Mouse (Mus musculus): Measurements from ENCODE around the gene Ywhah.
"Not testable (repeated sequence)": the region's sequence is repeated elsewhere in the genome, so short reads cannot be mapped to it uniquely, and the experiment has no call there.

Gene Ywhah

GRCm38 (mm10) chr5:33032036-33032773 lies 13.6 kb downstream of the Ywhah start:
- ChIA-PET CTCF (interaction anchor here in 3 of 4 experiments (1.0 to 3.8 kb wide), 8 partner anchors 8 to 247 kb away, joined by 3 to 43 read pairs (median 6); no protein-coding TSS in a partner anchor), POLR2A (interaction anchor here in 2 of 4 experiments (1.3 to 7.6 kb wide), 6 partner anchors 10 to 271 kb away, joined by 3 to 84 read pairs (median 10); partner anchors contain the start of gene Ywhah (in 1 of the 2))

DNA sequence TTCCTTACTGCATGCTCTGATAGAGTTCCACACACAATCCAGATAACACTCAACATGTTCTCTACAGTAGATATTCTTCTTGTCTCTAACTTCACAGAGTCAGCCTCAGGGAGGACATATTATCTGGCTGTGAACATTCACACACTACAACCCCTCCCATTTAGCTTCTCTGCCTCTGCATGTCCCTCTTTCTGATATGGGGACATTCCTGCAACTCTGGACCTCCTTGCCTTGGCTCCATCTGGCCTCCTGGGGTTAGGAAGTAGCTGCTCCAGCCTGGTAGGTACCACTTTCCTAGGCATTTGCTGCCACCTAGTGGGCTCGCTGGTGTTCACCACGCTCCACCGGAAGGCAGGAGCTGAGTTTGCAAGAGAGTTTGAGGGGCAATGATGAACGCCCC lies 14.5 kb downstream of the Ywhah start:
- CTCF ChIA-PET: interaction anchor here (0.5 to 4.2 kb wide), 87 partner anchors 9 to 828 kb away, joined by 3 to 57 read pairs (median 4); partner anchors contain the start of genes Ywhah (in 2 of the 4) and Uvssa (in 1 of the 4)

DNA sequence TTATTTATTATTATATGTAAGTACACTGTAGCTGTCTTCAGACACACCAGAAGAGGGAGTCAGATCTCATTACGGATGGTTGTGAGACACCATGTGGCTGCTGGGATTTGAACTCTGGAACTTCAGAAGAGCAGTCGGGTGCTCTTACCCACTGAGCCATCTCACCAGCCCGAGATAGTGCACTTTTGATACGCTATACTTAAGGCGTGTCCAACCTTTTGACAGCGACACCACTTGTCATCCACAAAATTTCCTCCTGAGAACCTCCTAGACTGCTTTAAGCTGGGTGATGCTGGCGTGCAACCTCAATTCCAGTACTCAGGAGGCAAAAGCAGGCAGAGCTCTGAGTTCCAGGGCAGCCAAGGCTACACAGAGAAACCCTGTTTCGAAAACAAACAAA lies 15.0 kb downstream of the Ywhah start:
- ChIA-PET POLR2A (interaction anchor here (0.5 to 7.6 kb wide), 44 partner anchors 10 to 1100 kb away, joined by 3 to 84 read pairs (median 4); partner anchors contain the start of genes Ywhah (in 2 of the 4), Ctbp1 (in 1 of the 4), Prr14l (in 1 of the 4) and Slbp (in 1 of the 4)), CTCF (interaction anchor here (0.5 to 4.2 kb wide), 101 partner anchors 9 to 829 kb away, joined by 3 to 57 read pairs (median 4); partner anchors contain the start of genes Ywhah (in 2 of the 4), Spon2 (in 1 of the 4) and Uvssa (in 1 of the 4))

More for the DNA sequence above, 14.5 kb downstream of the Ywhah start:
- POLR2A ChIA-PET: interaction anchor here (0.6 to 7.6 kb wide), 35 partner anchors 10 to 1101 kb away, joined by 3 to 84 read pairs (median 5); partner anchors contain the start of genes Ywhah (in 2 of the 4), Prr14l (in 1 of the 4), Slbp (in 1 of the 4) and Yes1 (in 1 of the 4)

DNA sequence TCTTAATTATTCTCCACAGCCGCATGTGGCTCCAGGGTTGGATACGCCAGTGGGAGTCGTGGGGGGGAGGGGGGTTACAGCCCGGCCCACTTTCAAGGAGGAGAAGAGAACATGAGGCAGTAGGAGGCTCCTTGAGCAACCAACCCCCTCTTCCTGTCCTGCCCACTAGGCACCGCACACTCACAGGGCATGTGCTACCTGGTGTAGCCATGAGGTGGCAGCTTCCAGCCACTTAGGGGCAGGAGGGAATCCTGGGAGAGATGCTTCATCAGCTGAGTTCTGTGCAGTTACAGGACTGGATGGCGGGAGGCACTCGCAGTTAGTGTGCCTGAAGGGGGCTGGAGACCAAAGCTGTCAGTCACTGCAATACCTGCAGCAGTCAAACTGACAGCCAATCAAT lies 15.5 kb downstream of the Ywhah start:
- POLR2A ChIA-PET: interaction anchor here (0.5 to 7.6 kb wide), 41 partner anchors 10 to 795 kb away, joined by 3 to 84 read pairs (median 5); partner anchors contain the start of genes Ywhah (in 3 of the 4), Ctbp1 (in 1 of the 4), Prr14l (in 1 of the 4) and Slbp (in 1 of the 4)
- CTCF ChIA-PET: interaction anchor here (0.5 to 4.2 kb wide), 79 partner anchors 9 to 829 kb away, joined by 3 to 57 read pairs (median 4); partner anchors contain the start of genes Ywhah (in 2 of the 4), Spon2 (in 1 of the 4) and Uvssa (in 1 of the 4)

DNA sequence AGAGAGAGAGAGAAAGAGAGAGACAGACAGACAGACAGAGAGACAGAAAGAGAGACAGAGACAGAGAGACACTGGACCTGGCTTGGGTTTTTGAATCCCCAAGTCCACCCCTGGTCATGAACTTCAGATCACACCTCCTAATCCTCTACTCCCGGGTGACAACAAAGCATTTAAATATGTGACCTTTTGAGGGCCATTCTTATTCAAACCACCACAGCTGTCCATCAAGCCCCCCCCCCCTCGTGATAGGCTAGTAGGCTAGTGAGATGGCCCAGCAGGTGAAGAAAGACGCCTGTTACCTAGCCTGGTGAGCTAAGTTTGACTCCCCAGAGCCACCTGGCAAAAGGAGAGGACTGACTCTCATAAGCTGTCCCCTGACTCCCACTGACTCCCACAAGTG lies 16.3 kb downstream of the Ywhah start:
- ChIA-PET POLR2A (interaction anchor here in 3 of 4 experiments (0.5 to 7.6 kb wide), 23 partner anchors 9 to 1142 kb away, joined by 3 to 84 read pairs (median 3); partner anchors contain the start of genes Ywhah (in 3 of the 3), Ctbp1 (in 1 of the 3) and Spon2 (in 1 of the 3)), CTCF (interaction anchor here (0.6 to 4.2 kb wide), 26 partner anchors 8 to 646 kb away, joined by 3 to 57 read pairs (median 6); partner anchors contain the start of genes Pisd (in 1 of the 4) and Spon2 (in 1 of the 4))

DNA sequence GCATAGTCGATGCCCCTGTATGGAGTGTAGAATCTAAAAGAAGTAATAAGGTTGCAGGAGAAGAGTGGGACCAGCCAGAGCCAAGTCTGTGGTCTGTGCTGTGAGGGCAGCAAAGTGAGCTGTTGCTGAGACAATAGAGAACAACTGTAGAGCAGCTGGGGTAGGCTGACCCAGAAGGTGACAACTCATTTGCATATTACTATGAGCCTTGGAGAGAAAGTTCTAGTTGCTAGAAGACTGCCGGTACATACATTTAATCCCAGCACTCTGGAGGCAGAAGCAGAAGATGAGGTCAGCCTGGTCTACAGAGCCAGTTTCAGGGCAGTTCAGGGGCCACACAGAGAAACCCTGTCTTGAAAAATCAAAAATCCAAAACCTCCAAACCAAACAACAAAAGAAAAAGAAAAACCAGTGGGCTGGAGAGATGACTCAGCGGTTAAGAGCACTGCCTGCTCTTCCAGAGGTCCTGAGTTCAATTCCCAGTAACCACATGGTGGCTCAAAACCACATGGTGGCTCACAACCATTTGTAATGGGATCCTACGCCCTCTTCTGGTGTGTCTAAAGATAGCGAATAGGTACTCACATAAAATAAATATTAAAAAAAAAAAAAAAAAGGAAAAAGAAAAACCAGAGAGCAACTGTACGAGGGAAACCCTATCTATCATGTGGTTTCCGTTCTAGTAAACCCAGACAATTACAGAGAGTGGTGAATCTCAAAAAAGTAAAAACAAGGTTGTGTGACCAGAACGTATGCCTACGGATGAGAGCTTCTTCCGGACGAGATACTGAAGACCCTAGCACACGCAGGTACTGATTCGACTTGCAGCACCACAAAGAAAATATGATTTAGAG lies 20.3 kb downstream of the Ywhah start:
- CTCF ChIA-PET: interaction anchor here in 2 of 4 experiments (0.7 to 3.5 kb wide), 3 partner anchors 29 to 1134 kb away, joined by 4 to 23 read pairs (median 4); no protein-coding TSS in a partner anchor
- POLR2A ChIA-PET: interaction anchor here in 2 of 4 experiments (0.7 to 1.0 kb wide), 2 partner anchors 15 to 42 kb away, joined by 3 to 4 read pairs; no protein-coding TSS in a partner anchor

- ChIA-PET CTCF (interaction anchor here in 1 of 4 experiments (0.9 kb wide), 1 partner anchor 29 kb away, joined by 4 read pairs; no protein-coding TSS in a partner anchor), POLR2A (interaction anchor here in 2 of 4 experiments (0.7 to 1.0 kb wide), 2 partner anchors 16 to 42 kb away, joined by 3 to 4 read pairs; no protein-coding TSS in a partner anchor)
These were observed 20.9 kb downstream of the Ywhah start for GRCm38 (mm10) chr5:33039510-33039911.

GRCm38 (mm10) chr5:33040735-33041134 lies 22.1 kb downstream of the Ywhah start:
- POLR2A ChIA-PET: interaction anchor here in 1 of 4 experiments (0.6 kb wide), 1 partner anchor 241 kb away, joined by 3 read pairs; no protein-coding TSS in a partner anchor
- CTCF ChIA-PET: not testable (repeated sequence)

DNA sequence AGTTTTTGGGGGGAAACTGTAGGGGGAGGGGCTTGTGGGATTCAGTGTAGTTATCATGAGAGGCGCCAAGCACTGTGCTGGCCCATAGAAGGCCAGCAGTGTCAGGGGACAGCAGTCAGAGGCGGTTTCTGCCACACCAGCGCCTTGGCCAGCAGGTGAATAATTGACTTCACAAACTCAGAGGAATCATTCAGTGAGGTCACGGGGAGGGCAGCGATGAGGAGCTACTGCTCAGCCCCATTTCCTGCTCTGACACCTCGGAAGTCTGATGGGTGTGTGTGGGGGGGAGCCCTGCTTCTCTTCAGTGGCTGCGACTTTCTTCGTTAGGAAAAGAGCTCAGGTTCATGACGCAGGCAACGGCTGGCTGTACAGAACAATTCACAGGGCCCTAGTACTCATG lies 24.8 kb downstream of the Ywhah start:
- ChIA-PET CTCF (interaction anchor here in 3 of 4 experiments (0.6 to 4.5 kb wide), 11 partner anchors 9 to 102 kb away, joined by 3 to 40 read pairs (median 6); partner anchors contain the start of gene Ywhah (in 1 of the 3)), POLR2A (interaction anchor here in 3 of 4 experiments (0.5 to 4.1 kb wide), 10 partner anchors 9 to 232 kb away, joined by 3 to 19 read pairs (median 6); partner anchors contain the start of gene Ywhah (in 1 of the 3))

- ChIA-PET CTCF (interaction anchor here (0.6 to 4.5 kb wide), 19 partner anchors 9 to 305 kb away, joined by 3 to 40 read pairs (median 4); partner anchors contain the start of gene Ywhah (in 1 of the 4)), POLR2A (interaction anchor here in 3 of 4 experiments (0.6 to 4.1 kb wide), 10 partner anchors 10 to 224 kb away, joined by 3 to 19 read pairs (median 6); partner anchors contain the start of gene Ywhah (in 2 of the 3))
These were observed 26.2 kb downstream of the Ywhah start for GRCm38 (mm10) chr5:33044636-33045315.

- POLR2A ChIA-PET: interaction anchor here in 3 of 4 experiments (0.8 to 4.1 kb wide), 7 partner anchors 11 to 97 kb away, joined by 3 to 19 read pairs (median 5); partner anchors contain the start of gene Ywhah (in 1 of the 3)
These were observed 26.7 kb downstream of the Ywhah start for GRCm38 (mm10) chr5:33045316-33045705.

DNA sequence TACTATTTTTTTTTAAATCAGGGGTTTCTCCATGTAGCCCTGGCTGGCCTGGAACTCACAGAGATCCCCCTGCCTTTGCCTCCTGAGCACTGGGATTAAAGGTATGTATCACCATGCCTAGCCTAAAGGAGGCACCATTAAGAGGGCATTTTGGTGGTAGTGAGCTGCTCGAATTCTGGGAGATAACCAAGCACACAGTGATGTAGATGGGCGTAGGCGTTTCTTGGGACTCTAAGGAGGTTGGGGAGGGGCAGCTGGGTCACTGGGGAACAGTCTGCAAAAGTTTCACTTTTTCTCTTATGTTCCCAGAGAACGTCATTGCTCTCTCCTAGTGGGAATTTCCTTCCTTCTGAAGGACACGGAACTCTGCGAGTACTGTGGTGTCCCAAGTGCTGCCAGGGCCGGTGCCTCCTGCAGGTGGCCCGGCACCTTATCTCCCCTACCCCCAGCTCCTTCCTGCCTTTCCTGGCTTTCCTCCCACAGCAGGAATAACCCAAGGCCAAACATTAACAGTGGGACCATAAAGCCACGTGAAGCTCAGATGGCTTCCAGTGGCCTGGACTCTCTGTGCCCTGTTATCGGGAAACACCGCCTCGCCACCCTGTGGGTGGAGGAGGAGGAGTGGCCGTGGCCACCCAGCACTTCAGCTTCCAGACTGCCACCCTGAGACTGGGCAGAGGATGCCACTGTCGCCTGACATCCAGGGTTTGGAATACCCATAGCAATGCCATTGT lies 34.4 kb downstream of the Ywhah start:
- ChIA-PET POLR2A (interaction anchor here in 1 of 4 experiments (0.8 kb wide), 1 partner anchor 22 kb away, joined by 3 read pairs; no protein-coding TSS in a partner anchor), CTCF (interaction anchor here in 1 of 4 experiments (0.5 kb wide), 1 partner anchor 481 kb away, joined by 3 read pairs; no protein-coding TSS in a partner anchor)

More at GRCm38 (mm10) chr5:33045316-33045705, 26.7 kb downstream of the Ywhah start:
- CTCF ChIA-PET: interaction anchor here (0.6 to 4.5 kb wide), 17 partner anchors 9 to 304 kb away, joined by 3 to 40 read pairs (median 5); no protein-coding TSS in a partner anchor

DNA sequence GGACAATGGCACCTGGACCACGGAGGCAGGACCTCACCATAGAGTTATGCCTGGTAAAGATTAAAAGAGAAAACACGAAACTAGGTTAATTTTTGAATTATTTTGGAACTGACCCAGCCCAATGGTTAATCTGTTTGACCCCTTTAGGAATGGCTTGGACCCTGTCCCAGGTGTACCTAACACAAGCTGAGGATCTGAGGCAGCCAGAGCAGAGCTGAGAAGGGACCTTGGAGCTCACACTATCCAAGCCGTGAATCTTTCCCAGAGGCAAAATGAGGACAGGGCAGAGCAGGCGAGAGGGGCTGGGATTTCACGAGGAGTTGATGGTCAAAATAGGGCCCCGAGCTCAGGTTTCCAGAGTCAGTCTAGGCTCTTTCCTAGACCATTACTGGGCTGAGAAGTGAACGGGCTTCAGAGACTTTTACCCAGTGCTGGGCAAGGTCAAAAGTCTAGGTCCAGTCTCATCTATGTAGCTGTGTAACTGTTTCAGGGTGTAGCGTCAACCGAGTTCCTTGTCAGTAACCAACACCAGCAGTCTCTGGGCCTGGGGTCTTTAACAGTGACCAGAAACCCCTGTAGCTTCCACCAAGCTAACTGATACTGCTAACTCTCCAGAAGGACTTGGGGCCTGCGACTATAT lies 37.6 kb downstream of the Ywhah start:
- ChIA-PET CTCF (interaction anchor here in 3 of 4 experiments (0.6 to 1.0 kb wide), 4 partner anchors 14 to 98 kb away, joined by 3 read pairs; no protein-coding TSS in a partner anchor), POLR2A (interaction anchor here in 1 of 4 experiments (0.7 kb wide), 2 partner anchors 20 to 162 kb away, joined by 3 to 4 read pairs; partner anchors contain the start of gene Spon2)

DNA sequence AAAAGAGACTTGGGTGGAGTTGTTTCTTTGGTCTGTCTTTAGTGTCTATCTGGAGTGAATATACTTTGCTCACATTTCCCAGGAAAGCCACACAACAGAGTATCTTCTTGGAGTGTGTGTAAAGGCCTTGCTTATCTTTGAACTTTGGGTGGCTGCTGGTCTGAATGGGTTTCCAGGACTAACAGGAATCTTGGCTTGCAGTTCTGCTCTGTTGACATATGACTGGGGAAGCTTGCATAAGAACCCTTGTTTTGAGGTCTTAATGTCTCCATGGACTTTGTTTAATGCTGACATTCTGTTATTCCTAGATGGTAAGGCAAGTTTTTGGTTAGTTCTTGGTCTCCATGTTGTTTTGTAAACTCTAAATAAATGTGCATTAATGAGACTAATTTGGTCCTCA lies 51.5 kb downstream of the Ywhah start:
- ChIA-PET CTCF (no interaction called here), POLR2A (no interaction called here)

- POLR2A ChIA-PET: no interaction called here
- CTCF ChIA-PET: interaction anchor here in 1 of 4 experiments (2.7 kb wide), 1 partner anchor 67 kb away, joined by 11 read pairs; no protein-coding TSS in a partner anchor
These were observed 58.0 kb downstream of the Ywhah start for GRCm38 (mm10) chr5:33076490-33077191.
